Mouse (Mus musculus) stomach, postnatal 0 days (tissue): ENCODE measurements around the gene Fgfr2.

Experiments
- CTCF ChIP-seq: IDR thresholded peaks from 2 replicates; pipeline ENCODE4 v1.5.1; 2016; ENCODE audit warnings: antibody characterized with exemption, low read depth, mild to moderate bottlenecking, moderate library complexity
- EP300 ChIP-seq: optimal IDR thresholded peaks from 2 replicates; pipeline ENCODE3; 2016; ENCODE audit warnings: antibody characterized with exemption

DNA sequence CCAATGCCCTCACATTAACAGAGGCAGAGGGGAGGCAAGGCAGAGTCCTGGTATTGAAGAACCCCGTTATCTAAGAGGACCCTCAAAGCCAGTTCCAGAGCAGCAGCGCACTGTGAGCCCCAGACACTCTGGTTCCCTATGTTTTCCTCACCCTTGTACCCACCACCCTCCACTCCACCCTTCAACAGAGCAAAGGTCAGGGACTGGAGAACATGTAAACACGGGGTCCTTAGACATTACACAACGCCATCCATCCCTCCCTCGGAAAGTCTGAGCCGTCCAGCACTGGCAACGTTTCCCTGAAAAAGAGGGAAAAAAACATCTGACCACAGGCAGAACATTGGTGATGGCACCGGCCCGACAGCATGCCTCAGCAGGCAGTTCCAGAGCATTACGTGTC is 2323.7 kb downstream of the Fgfr2 start:
- TF ChIP-seq CTCF (no peak), EP300 (no peak)
